Mouse (Mus musculus) neural tube, embryonic 11.5 days (tissue): ENCODE measurements around the gene Sbno1. TPM values are rescaled to one million over a fixed set of nuclear protein-coding genes. Genes with fewer than 3 reads are reported as not detected.
A peak's percentile ranks its signal among the peaks of the same experiment; 100 is the strongest.

Source experiments
- ATAC-seq: fragments of 200-750 bp; cut with Nextera tagmentation; 2 replicates; pipeline ENCODE4 v1.8.0; 2017; ENCODE audit warnings: moderate number of reproducible peaks, mild to moderate bottlenecking, moderate TSS enrichment, moderate library complexity; ENCODE audit not compliant: insufficient read depth, low FRiP score, low TSS enrichment
- DNase-seq: peaks from one replicate; pipeline ENCODE4 v3.0.0-alpha.2; 2015; ENCODE audit warnings: low spot score
- H3K27ac ChIP-seq: fragments of 300-500 bp; sonication (generic); 2 replicates; pipeline ENCODE4 v1.5.1; 2014; ENCODE audit warnings: low read depth, mild to moderate bottlenecking, low read length
- H3K27me3 ChIP-seq: fragments of 300-500 bp; sonication (generic); 2 replicates; pipeline ENCODE4 v1.6.1; 2014; ENCODE audit warnings: mild to moderate bottlenecking, low read length, mixed read lengths; ENCODE audit not compliant: control insufficient read depth, insufficient read depth
- H3K36me3 ChIP-seq: fragments of 300-500 bp; sonication (generic); 2 replicates; pipeline ENCODE4 v1.6.1; 2014; ENCODE audit warnings: mild to moderate bottlenecking, low read length, moderate library complexity, mixed read lengths; ENCODE audit not compliant: control insufficient read depth, insufficient read depth
- H3K4me1 ChIP-seq: fragments of 300-500 bp; sonication (generic); 2 replicates; pipeline ENCODE4 v1.6.1; 2014; ENCODE audit warnings: low read length, mixed read lengths; ENCODE audit not compliant: control insufficient read depth, insufficient read depth
- H3K4me2 ChIP-seq: fragments of 300-500 bp; sonication (generic); 2 replicates; pipeline ENCODE4 v1.6.1; 2014; ENCODE audit warnings: low read depth, mild to moderate bottlenecking, moderate library complexity
- H3K4me3 ChIP-seq: fragments of 300-500 bp; sonication (generic); 2 replicates; pipeline ENCODE4 v1.5.1; 2014; ENCODE audit warnings: low read depth, low read length
- H3K9ac ChIP-seq: fragments of 300-500 bp; sonication (generic); 2 replicates; pipeline ENCODE4 v1.6.1; 2014; ENCODE audit warnings: mild to moderate bottlenecking, low read length
- H3K9me3 ChIP-seq: fragments of 300-500 bp; sonication (generic); 2 replicates; pipeline ENCODE4 v1.6.1; 2016; ENCODE audit warnings: low read length; ENCODE audit not compliant: control insufficient read depth
- WGBS: fragments of 180-500 bp; shearing (Covaris S2); extraction: QIAGEN DNeasy Blood & Tissue Kit; methylation state at CpG from one replicate; pipeline ENCODE4 v1.1.7; 2014; 5-methylcytosine and 5-hydroxymethylcytosine counted together
- polyA plus RNA-seq: library from polyadenylated mRNA; unstranded; fragments of >200 nt; fragmentation: Nextera tagmentation; extraction: Ambion mirVana; gene quantifications from 2 replicates; pipeline ENCODE4 v1.2.1, GENCODE M21; 2014

Gene Sbno1
- polyA plus RNA-seq, 1 experiment from 2014 or later: 88.2 TPM

- Histone ChIP-seq H3K27ac (no peak overlapping the region), H3K36me3 (no peaks in the 10 kb centered on the region), H3K4me2 (no peak overlapping the region), H3K9me3 (no peaks in the 10 kb centered on the region), H3K4me1 (0 out of 2 replicates have a peak, but pooled peaks cover 3% of the 10 kb centered on the region), H3K9ac (no peak overlapping the region), H3K27me3 (no peaks in the 10 kb centered on the region), H3K4me3 (no peak overlapping the region)
- DNase-seq (no peak), ATAC-seq (no peak)
- 88% methylated on average over 5 of the region's 5 CpGs for WGBS
Measured at GRCm38 (mm10) chr5:124438229-124438628, 12.4 kb upstream of the Sbno1 start.

- Histone ChIP-seq H3K27me3 (no peaks in the 10 kb centered on the region), H3K4me1 (no peaks in the 10 kb centered on the region), H3K4me3 (no peak overlapping the region), H3K9ac (no peak overlapping the region), H3K36me3 (no peaks in the 10 kb centered on the region), H3K27ac (no peak overlapping the region), H3K9me3 (no peaks in the 10 kb centered on the region), H3K4me2 (no peak overlapping the region)
- DNase-seq (no peak), ATAC-seq (no peak)
- WGBS: 82% methylated on average over 2 of the region's 2 CpGs
Measured at GRCm38 (mm10) chr5:124433048-124433447, 7.2 kb upstream of the Sbno1 start.

GRCm38 (mm10) chr5:124432398-124433012 lies 6.7 kb upstream of the Sbno1 start:
- no peaks in the 10 kb centered on the region for H3K9me3 ChIP-seq
- H3K4me2 ChIP-seq: no peak overlapping the region
- no peak overlapping the region for H3K27ac ChIP-seq
- no peaks in the 10 kb centered on the region for H3K36me3 ChIP-seq
- no peaks in the 10 kb centered on the region for H3K4me1 ChIP-seq
- ATAC-seq (no peak; the same call in 1 of the 2 replicates), DNase-seq (peak; percentile 60)
- no peak overlapping the region for H3K9ac ChIP-seq
- H3K27me3 ChIP-seq: no peaks in the 10 kb centered on the region
- H3K4me3 ChIP-seq: no peak overlapping the region

GRCm38 (mm10) chr5:124426475-124427071 lies 772 bp upstream of the Sbno1 start:
- H3K36me3 ChIP-seq: no peaks in the 10 kb centered on the region
- ATAC-seq (peak; percentile 20; the same call in 1 of the 2 replicates), DNase-seq (no peak)
- no peak overlapping the region for H3K9ac ChIP-seq
- 93% methylated on average over 10 of the region's 10 CpGs for WGBS
- no peaks in the 10 kb centered on the region for H3K27me3 ChIP-seq
- no peak overlapping the region for H3K4me3 ChIP-seq
- peak overlapping the region; percentile 40; the same call in 1 of the 2 replicates for H3K27ac ChIP-seq
- H3K4me2 ChIP-seq: no peak overlapping the region
- H3K9me3 ChIP-seq: no peaks in the 10 kb centered on the region
- H3K4me1 ChIP-seq: peaks cover 4% of the 10 kb centered on the region; the same call in 1 of the 2 replicates

GRCm38 (mm10) chr5:124424723-124425411 lies 934 bp downstream of the Sbno1 start:
- Histone ChIP-seq H3K4me1 (peaks cover 4% of the 10 kb centered on the region; the same call in 1 of the 2 replicates), H3K27me3 (no peaks in the 10 kb centered on the region), H3K4me3 (peak overlapping the region; percentile 98), H3K27ac (peak overlapping the region; percentile 69), H3K9ac (peak overlapping the region; percentile 90), H3K36me3 (no peaks in the 10 kb centered on the region), H3K4me2 (peak overlapping the region; percentile 94), H3K9me3 (no peaks in the 10 kb centered on the region)
- DNase-seq (peak; percentile 17), ATAC-seq (peak; percentile 67; the same call in 1 of the 2 replicates)
- WGBS: under 1% methylated on average over 63 of the region's 63 CpGs

- no peaks in the 10 kb centered on the region for H3K9me3 ChIP-seq
- 4% methylated on average over 14 of the region's 14 CpGs for WGBS
- H3K4me2 ChIP-seq: peak overlapping the region; percentile 94
- H3K4me3 ChIP-seq: peak overlapping the region; percentile 98
- no peak overlapping the region for H3K27ac ChIP-seq
- DNase-seq (peak; percentile 15), ATAC-seq (0 out of 2 replicates have a peak, but pooled peaks have one; percentile 5)
- H3K4me1 ChIP-seq: peaks cover 4% of the 10 kb centered on the region; the same call in 1 of the 2 replicates
- H3K27me3 ChIP-seq: no peaks in the 10 kb centered on the region
- H3K36me3 ChIP-seq: no peaks in the 10 kb centered on the region
- H3K9ac ChIP-seq: peak overlapping the region; percentile 90
Measured at GRCm38 (mm10) chr5:124424200-124424722, 1.5 kb downstream of the Sbno1 start.

GRCm38 (mm10) chr5:124421786-124422185 lies 4.0 kb downstream of the Sbno1 start:
- Histone ChIP-seq H3K4me2 (no peak overlapping the region), H3K4me1 (peaks cover 4% of the 10 kb centered on the region; the same call in 1 of the 2 replicates), H3K27ac (no peak overlapping the region), H3K27me3 (no peaks in the 10 kb centered on the region), H3K9ac (no peak overlapping the region), H3K36me3 (no peaks in the 10 kb centered on the region), H3K9me3 (no peaks in the 10 kb centered on the region), H3K4me3 (no peak overlapping the region)
- 95% methylated on average over 2 of the region's 2 CpGs for WGBS
- DNase-seq (no peak), ATAC-seq (no peak)

- WGBS: 94% methylated on average over 2 of the region's 2 CpGs
- Histone ChIP-seq H3K27me3 (no peaks in the 10 kb centered on the region), H3K4me1 (0 out of 2 replicates have a peak, but pooled peaks cover under 1% of the 10 kb centered on the region)
Measured at GRCm38 (mm10) chr5:124418903-124419302, 6.9 kb downstream of the Sbno1 start.

More at GRCm38 (mm10) chr5:124418903-124419302, 6.9 kb downstream of the Sbno1 start:
- Histone ChIP-seq H3K4me3 (no peak overlapping the region), H3K36me3 (no peaks in the 10 kb centered on the region), H3K9me3 (no peaks in the 10 kb centered on the region), H3K27ac (no peak overlapping the region), H3K9ac (no peak overlapping the region), H3K4me2 (no peak overlapping the region)
- no peak for ATAC-seq
- DNase-seq: no peak
